Mouse (Mus musculus) adrenal gland, postnatal 36 days (tissue): ENCODE measurements around the gene Samd15. TPM values are rescaled to one million over a fixed set of nuclear protein-coding genes. Genes with fewer than 3 reads are reported as not detected.
"Not testable (repeated sequence)": the region's sequence is repeated elsewhere in the genome, so short reads cannot be mapped to it uniquely, and the experiment has no call there.

Experiments used
- DNase-seq, 2 experiments: peaks; one replicate each; pipeline ENCODE4 v3.0.0; 2021; ENCODE audit warnings: mixed read lengths in 1 of 2
- long read RNA-seq, 2 experiments: library from polyadenylated mRNA; stranded (forward); transcript quantifications; one replicate each; pipeline ENCODE4 v2.0.0; 2021; ENCODE audit warnings: borderline sequencing depth in 2 of 2
- total RNA-seq, 2 experiments: library from RNA; stranded (reverse); gene quantifications; 2 replicates each; pipeline ENCODE4 v1.2.3; 2021

Samd15 gene
- 1 to 10 TPM; 1.6 to 2.0 TPM for total RNA-seq
- long read RNA-seq, experiment 1, partial matches to known transcripts = 0 of 2 reads
- long read RNA-seq, experiment 1, other reads (novel, unspliced or antisense) = 1 of 2 reads
- long read RNA-seq, experiment 2, partial matches to known transcripts = 0 of 2 reads
- long read RNA-seq, experiment 2, other reads (novel, unspliced or antisense) = 1 of 2 reads

DNA sequence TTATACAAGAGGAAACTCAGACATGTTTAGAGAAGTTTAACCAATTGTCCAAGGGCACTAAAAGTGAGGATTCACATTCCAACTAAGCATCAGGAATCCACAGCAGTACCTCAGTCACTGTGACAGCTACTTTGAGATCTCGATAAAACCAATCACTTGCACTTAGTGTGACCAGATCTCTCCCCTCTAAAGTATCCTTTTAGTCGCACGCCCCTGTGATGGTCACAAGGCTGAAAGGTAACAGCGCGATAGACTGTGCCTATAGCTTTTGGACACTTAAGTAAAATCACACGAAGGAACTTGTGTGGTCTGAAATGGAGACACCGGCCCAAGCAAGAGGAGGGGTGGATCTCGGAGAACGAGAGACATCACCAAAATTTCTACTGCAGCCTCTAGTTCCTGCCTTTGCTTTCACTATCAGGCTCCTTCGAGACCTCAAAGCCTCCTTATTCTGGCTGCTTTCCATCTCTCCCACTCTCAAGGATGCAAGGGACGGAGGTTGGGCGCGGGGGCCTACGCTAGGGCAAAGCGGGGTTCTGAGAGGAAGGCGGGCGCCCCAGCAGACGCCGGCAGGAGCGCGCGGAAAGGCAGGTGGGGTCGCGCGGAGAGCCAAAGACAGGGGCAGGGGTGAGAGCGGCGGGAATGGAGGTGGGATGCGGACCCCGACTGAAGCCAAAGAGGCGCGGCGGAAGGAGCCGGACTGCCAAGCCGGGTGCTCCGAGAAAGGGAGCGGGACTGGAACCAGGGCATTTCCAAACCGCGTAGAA lies at the start of gene Samd15:
Gene Samd15, plus strand, starts transcription at position 518 of the 767 bp plus-strand sequence.
- peak; percentile 45 to 69 for DNase-seq

DNA sequence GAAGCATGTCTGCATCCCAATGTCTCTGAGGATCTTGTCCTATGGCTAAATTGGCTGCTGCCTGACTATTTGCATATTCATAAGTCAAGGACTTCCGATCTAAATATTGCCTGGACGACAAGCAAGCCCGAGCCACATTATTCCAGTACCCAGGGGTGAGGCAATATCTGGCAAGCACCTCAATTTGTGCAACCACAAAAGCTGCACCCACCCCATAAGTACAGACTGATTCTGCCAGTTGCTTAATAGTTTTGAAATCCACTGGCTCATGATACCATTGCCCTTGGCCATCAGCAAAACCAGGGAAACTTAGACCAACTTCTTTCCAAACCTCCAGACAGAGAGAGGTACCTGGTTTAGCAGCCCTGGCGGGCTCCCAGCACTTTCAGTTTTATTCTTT lies 45.1 kb upstream of the Samd15 start:
- peak; percentile 49 to 66 for DNase-seq

DNA sequence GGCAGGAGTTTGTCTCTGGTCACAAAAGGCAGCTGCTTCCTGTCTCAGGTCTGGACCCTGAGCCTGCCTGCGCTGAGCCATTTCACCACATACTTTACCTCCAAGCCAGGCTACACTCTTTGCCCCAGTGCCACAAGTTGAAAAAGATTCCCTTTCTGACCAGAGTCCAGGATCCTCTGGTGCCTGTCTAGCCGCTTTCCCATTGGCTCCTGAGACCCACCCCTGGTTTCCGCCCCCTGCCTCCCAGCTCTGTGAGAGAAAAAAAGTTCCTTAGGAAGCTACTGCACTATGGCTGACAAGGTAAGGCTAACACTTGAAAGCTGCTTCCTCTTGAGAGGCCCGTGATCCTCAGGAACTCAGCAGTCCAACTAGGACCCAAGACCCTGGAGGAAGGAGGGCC lies 42.2 kb upstream of the Samd15 start:
- peak; percentile 24 to 48 for DNase-seq

DNA sequence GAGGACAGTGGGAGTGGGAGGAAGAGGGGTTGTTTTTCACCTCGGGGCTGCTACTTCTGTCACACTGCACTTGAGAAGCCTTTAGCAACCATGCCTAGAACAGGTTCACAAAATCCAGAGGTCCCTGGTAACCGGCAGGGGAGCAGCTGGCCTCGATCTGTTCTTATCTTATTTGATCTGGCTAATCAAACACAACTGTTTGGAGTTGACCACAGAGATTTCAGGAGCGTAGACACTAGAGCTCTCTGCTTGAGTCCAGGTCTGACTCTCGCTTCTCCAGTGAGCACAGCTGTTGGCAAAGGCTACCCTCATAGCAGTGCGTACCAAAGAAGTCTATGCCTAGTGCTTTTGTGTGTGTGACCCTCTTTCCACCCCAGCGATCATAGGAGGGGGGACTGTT lies 41.4 kb upstream of the Samd15 start:
- DNase-seq = no peak

DNA sequence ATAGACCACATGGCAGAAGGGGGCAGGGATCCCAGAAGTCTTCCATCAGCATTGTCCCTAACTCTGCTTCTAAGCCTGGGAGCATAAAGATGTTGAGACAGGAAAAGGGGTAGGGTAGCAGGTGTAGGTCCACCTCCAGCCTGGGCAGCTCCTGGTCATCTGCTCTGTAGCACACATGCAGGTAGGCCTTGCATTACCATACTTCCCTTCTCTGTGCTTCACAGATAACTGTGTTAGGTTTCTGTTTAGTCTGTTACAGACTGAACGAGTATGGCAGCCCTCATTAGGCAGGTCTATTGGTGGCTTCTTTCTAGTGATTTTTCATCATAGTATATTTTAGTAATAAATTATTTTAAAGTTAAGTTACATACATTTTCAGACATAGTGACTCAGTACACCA lies 39.2 kb upstream of the Samd15 start:
- no peak for DNase-seq

DNA sequence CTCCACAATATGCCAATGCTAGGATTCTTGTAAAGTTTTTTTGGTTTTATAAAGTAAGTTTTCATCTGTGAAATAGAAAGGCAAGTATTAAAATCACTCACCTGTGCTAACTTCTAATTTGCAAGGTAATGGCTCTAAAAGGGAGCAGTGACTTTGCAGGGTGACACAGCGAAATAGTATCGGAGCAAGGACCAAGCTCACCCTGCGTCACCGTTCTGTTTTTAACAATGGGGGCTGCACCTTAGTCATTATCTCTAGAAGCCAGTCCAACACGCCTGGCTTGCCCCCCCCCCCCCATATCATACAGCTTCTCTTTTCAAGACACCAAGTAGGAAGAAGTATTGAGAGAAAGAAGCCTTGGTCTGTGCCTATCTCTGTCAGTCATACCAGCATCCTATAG lies 38.7 kb upstream of the Samd15 start:
- no peak for DNase-seq

DNA sequence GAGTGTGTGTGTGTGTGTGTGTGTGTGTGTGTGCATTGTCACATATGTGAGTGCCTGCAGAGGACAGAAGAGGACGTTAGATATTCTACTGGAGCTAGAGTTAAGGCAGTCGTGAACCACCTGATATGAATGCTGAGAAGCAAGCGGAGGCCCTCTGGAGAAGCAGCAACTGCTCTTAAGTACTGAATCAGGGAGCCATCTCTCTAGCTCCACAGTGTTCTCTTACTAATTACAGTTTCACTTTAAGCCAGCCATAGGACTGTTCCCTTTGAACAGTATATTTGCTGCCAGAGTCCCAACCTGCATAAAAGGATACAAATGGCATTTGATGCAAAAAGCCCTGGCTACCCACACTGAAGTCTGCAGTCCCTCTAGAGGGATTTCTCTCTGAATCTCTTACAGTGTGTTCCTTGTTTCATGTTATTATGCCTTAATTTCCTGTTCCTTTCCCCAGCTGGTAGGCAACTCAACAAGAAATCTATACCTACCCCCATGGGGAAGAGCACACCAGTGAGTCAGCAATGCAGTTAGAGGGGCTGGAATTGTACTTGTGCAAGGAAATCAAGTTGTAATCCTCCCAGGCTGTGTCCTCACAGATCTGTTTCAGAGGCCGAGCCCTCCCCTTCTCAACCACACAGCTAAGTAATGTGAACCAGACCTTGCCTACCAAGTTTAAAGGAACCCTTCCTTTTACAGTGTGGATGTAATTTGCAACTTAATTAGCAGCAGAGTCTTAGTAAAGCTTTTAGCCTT lies 24.2 kb upstream of the Samd15 start:
- no peak for DNase-seq

DNA sequence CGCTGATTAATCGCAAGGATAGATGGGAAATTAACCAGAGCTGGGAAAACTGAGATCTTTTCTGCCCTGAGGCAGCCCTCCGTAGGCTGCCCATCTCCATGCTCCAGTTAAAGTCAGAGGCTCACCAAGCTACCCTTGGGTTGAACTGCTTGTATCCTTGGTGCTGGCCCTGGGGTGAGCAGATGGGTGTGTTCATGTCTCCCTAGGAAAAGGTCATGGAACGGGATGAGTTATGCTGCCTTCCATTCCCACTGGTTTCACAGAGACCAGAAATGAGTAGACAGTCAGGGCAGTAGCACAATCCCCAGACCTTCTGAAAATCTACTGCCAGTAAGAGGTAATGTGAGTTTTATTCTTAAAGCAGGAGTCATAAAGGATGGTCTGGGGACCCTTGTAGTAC lies 21.9 kb upstream of the Samd15 start:
- DNase-seq = peak; percentile 64 to 71

DNA sequence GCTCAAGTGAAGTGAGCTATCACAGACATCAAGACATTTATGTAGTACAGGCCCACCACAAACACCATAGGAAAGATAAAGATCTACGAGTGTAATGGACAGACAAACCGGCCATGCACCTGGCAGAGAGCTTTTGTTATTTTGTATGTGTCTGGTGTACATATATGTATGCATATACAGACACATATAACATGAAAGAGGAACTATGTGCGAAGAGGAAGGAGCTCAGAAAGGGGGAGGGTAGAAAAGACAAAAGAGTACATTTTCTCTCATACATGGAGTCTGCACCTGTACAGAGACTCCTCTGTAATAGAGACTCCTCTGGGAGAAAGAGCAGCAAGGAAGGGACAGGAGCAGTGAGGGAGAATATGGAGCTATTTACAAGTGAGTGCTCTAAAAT lies 6.5 kb upstream of the Samd15 start:
- no peak for DNase-seq

DNA sequence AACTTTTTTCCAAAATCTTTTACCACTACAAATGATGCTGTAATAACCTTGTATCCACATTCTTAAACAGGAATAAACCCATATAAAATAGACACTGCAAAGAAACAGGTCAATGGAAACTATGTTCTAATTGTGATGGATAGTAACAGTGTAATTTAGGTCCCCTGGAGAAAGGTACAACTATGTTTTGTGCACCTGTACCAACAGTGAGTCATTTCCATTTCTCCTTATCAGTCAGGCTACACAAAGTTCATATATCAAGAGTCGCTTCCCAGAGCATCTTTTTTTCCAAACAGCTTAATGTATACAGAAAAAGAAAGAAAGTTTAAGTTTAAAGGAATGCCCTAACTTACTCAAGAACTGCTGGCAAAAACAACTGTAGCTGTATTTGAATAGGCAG lies 4.5 kb upstream of the Samd15 start:
- no peak for DNase-seq

DNA sequence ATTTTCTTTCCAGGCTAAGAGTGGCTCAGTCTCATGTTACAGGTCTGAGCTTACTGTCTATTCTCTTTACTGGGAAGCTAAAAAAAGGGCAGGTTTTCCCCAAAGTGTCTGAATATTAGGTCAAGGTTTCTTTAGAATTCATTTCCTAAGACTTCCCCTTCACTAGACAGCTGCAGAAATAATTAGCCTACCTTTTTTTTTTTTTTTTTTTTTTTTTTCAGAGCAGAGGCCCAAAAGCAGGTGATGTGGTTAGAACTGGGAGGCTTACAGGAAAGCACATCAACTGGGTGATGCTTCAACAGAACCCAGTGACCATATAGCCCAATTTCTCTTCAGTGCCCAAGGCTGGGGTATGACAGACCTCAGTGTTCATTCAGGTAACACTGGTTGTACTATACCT lies 3.2 kb upstream of the Samd15 start:
- DNase-seq = no peak

DNA sequence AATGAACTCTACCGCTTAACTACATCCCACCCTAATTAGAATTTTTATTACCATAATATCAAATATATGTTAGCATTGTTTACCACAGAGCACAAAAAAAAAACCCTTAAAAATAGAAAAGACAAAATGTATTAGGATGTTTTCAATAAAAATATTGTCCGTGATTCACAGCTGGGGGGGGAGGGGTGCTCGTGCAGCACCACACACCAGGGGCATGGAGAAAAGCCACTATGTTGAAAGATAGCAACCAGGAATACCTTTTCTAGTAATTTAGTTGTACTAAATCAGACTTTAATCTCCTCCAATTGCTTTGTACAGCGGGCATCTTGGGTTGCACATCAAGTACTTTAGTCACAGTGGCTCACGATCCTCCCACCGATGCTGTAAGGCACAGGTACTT lies 731 bp upstream of the Samd15 start:
- no peak for DNase-seq

DNA sequence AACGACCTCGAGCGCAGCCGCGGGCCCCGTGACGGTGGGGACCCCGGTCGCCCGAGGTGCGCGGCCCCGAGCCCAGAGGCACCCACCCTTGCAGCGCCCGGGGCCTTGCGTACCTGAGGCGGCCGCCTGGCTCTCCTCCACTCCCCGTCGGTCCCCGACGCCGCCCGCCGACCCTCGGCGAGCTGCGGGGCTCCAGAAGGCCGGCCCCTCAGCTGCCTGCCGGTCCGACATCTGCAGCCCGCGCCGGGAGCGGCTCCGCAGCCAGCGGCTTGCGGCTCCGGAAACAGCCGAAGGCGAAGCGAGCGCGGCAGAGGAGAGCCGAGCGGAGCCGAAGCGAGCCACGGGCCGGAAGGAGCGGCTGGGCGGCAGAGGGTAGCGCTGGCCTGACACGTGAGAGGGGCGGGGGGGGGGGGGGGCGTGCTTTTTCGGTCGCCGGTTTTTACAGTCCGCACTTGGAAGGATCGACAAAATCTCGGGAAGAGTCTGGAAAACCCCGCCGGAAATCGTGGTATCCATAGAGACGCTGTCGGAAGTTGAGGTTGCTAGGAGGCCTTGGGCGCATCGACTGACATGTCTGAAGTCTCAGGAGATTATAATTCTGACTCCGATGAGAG lies 557 bp downstream of the Samd15 start, which contains the start of gene Tmed8:
Gene Tmed8, minus strand, starts transcription at position 482 of the 614 bp plus-strand sequence.
- peak; percentile 86 to 89 for DNase-seq

DNA sequence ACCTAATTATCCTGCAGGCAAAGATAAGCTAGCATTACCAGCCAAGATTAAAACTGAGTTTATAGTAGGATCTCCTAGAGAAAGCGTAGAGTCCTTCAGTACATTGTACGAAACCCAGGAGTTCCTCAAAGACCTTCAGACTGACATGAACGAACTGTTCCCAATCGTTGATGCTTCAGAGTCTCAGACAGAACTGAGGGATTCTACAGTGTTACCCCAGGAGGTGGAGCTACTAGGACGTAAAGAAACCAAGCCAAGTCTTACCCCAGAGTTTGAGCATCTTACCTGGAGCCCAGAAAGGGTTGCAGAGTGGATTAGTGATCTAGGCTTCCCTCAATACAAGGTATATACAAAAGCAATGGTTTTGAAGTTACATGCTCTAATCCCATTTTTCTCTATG lies 2.2 kb downstream of the Samd15 start:
- DNase-seq = no peak

DNA sequence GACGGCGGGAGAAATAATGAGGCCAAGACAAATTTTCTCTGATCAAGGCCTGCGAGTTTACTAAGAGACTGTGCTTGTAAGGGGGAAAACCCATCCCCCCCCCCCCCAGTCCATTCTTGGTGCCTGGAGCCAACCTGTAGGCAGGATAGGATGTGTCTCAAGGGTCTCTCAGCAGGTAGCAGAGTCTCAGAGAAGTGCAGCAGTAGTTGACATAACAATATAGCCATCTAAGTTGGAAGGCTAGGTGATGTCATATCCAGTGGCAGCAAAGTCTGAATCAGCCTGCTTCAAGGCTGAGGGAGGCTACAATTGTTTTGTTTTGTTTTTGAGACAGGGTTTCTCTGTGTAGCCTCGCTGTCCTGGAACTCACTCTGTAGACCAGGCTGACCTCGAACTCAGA lies 6.3 kb downstream of the Samd15 start:
- DNase-seq = not testable (repeated sequence)

DNA sequence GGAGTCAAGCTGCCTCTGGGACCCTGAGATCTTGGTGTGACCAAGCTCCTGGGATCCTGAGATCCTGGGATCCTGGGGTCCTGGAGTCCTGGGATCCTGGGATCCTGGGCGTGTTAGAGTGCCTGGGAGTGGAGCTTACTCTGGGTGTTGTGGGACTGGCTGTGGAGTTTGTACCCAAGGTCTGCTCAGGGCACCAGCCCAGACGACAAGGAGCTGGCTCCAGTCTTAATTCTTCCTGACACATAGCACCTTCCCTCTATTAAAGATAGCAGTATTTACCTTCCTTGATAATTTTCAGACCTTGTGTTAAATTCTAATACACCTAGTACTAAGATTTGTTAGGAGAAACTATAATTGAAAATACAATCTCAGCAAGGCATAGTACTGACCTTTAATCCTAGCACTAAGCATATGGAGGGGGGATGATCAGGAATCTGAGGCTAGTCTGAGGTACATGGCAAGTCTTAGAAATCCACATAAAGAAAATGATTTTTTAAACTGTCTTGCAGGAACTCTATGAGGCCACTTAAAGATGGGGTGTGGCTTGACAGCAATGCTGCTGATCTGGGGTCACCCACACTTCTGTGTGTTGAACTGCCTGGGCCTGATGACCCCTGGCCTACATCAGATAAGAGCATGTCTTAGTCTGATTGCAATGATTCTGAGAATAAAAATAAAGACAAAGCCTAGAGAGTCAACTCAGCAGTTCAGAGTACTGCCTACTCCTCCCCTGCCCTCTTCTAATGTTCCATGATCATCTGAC lies 13.5 kb downstream of the Samd15 start:
- DNase-seq = no peak

DNA sequence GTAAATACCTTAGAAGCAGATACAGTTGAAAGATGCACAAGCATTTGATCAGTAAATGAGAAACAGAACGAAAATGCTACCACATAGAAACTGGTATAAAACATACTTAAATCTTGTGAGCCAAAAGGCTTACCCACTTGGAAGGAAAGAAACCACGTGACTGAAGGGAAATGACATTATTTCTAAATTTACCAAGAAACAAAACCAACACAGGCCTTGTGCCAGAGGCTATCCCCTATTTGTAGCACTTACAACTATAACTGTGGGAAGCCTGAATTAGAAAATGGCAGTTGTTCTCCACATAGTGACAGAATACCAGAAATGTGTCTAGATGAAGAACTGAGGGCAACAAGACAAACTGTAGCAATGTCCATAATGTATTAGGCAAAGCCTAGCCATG lies 16.5 kb downstream of the Samd15 start:
- no peak for DNase-seq

DNA sequence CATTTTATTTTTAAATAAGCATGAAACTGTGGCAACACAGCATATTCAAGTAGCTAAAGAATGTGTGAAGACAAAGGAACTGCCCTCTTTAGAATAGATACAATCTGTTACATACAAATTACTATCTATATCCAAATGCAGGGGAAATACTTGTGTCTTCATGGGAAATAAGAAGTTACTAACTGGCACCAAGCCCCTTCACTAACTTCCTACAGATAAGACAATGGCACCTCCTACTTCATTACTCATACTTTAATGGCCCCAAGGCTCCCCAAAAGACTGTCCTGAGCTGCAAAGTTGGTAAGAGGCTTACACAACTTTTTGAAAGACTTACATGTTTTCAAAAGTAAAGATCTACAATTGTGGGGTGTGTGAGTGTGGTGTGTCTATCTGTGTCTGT lies 18.1 kb downstream of the Samd15 start:
- no peak for DNase-seq

DNA sequence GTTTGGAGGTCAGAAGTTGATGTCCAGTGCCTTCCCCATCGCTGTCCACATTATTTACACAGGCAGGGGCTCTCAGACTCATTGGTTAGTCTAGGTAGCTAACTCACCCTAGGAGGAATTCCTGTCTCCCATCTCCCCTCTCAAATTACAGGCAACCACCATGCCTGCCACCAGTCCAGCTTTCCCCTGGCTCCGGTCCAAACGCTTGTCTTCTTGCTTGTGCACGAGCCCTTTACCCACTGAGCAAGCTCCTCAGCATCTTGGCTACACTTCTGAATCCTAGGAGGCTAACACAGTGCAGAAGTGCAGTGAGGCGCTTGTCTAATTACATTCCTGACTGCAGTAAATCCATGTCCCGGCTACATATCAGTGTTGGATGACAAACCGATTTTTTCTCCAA lies 19.8 kb downstream of the Samd15 start:
- no peak for DNase-seq

DNA sequence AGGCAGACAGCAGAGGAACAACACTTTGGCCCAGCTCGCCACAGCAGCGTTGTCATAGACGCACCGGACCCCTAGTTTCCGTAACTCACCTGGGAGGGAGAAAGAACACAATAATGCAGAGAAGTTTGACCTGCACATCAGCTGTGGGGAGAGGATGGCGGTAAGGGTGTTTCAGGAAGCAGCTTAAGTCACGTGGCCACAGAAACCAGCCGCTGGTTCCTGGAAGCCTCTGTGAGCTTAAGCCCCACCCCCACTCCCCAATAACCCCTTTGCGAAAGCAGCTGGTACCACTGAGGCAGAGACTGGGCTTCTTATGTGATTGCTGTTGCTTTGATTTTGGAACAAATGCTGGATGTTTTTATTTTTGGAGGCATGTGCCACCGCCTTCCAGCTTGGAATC lies 25.4 kb downstream of the Samd15 start:
- DNase-seq = no peak

DNA sequence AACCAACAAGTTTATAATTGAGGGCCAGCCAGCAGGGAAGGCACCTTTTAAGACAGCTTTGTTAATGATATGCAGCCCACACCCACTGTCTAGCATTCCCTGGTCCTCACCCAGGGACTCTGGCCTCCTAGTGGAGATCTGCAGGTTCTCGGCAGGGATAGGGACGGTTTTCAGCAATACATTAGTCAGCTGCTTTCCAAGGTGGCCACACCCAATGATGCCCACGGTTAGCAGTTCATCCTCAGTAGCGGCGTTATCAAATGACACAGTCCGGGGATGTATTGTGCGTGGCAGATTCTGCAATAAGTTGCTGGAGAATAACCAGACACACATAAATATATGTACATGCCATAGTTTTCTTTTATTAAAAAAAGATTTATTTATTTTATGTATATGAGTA lies 27.3 kb downstream of the Samd15 start:
- DNase-seq = no peak

DNA sequence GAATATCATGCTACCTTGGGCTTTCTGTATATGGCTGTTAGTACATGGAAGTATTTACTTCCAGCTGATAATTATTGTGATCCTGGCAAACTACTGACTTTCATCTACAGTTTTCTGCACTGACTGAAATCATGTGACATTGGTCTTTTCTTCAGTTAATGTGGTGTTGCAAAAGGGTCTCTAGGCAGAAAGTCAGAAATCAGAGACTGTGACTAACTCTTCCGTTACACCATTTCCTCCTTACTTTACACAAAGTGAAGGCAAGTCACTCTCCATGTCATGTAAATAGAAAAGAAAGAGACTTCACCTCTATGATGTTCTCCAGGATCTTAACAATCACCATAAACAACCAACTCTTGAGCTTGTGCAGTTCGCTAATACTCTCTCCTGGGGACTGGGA lies 30.1 kb downstream of the Samd15 start:
- no peak for DNase-seq
